ENCODE assay signal across 9 mouse cellular contexts in genomic region chr2:140427283-140427682, GRCm38 (mm10). TPM values are rescaled to one million over a fixed set of nuclear protein-coding genes. Genes with fewer than 3 reads are reported as not detected.
A peak's percentile ranks its signal among the peaks of the same experiment; 100 is the strongest.
DNase-seq lines count a peak whose midpoint lies in the region; ATAC-seq and TF ChIP-seq lines count a peak whose summit lies in the region.
"Had no signal": no experiment of that assay in that cellular context is flagged by ENCODE, and none has a peak within 500 bp of the region (broad histone marks: within the 10 kb centered on the region; RNA-seq: fewer than 3 reads in every experiment).

No protein-coding gene starts in this region.

- no peak overlapping the region for H3K27ac ChIP-seq in gastrocnemius, adult 2 months
- H3K27ac ChIP-seq in lung, postnatal 0 days (ENCODE audit: low read length) = no peak overlapping the region

- no peaks in the 10 kb centered on the region for H3K36me3 ChIP-seq in lung, postnatal 0 days (ENCODE audit: insufficient read depth, low read length)

- no peaks in the 10 kb centered on the region for H3K4me1 ChIP-seq in lung, postnatal 0 days (ENCODE audit: insufficient read depth, low read depth, low read length)

- no peak for DNase-seq in gastrocnemius, adult 2 months
- DNase-seq in gastrocnemius, postnatal 14 days = no peak
- peak; percentile 35 for DNase-seq in A20 (ENCODE audit: low read depth, low spot score)
- DNase-seq in c-Kit-negative CD71-positive TER-119-positive erythroid progenitor cells, embryonic 14.5 days (ENCODE audit: low read depth, low spot score) = peak; percentile 20
- peak; percentile 67 for DNase-seq in lung, postnatal 0 days (ENCODE audit: low spot score)
- DNase-seq in adrenal gland, postnatal 36 days = no peak
- no peak for DNase-seq in testis, postnatal 14 days (ENCODE audit: low spot score)

- H3K9ac ChIP-seq in lung, postnatal 0 days (replicated peaks; ENCODE audit: low read depth) = no peak overlapping the region

- WGBS in lung, postnatal 0 days = 13% methylated on average over 4 of the region's 4 CpGs

- intact Hi-C loops in gastrocnemius, adult 2 months (cut with DNase I) = loop anchor here (5.0 to 10.0 kb wide), 2 partner anchors 232 to 255 kb away; partner anchors contain the start of genes Esf1 and Ndufaf5
- intact Hi-C loops in gastrocnemius, postnatal 14 days (cut with DNase I; ENCODE audit: low total_unique reads) = no loop called here

- TF ChIP-seq CTCF in gastrocnemius, adult 2 months (IDR thresholded peaks at IDR 0.05) = peak; percentile 76
- peak; percentile 73 for TF ChIP-seq CTCF in lung, postnatal 0 days (IDR thresholded peaks at IDR 0.05)

- no peak for TF ChIP-seq EP300 in lung, postnatal 0 days (IDR thresholded peaks at IDR 0.05)

- H3K4me3 ChIP-seq in gastrocnemius, adult 2 months = no peak overlapping the region
- H3K4me3 ChIP-seq in lung, postnatal 0 days (ENCODE audit: low read depth, low read length) = no peak overlapping the region

- ATAC-seq in hematopoietic stem cell, adult 5-6 weeks (replicated peaks in 1 of 2; ENCODE audit: insufficient read depth in 1 of 2, low FRiP score in 2 of 2, low TSS enrichment in 1 of 2, low read depth in 1 of 2, poor library complexity in 2 of 2, severe bottlenecking in 2 of 2) = peak; percentile 84 to 87
- no peak for ATAC-seq in lung, postnatal 0 days

- H3K4me2 ChIP-seq in lung, postnatal 0 days (replicated peaks; ENCODE audit: low read depth, low read length) = no peak overlapping the region

- no peaks in the 10 kb centered on the region for H3K27me3 ChIP-seq in lung, postnatal 0 days (replicated peaks; ENCODE audit: insufficient read depth, low read length)

- no peaks in the 10 kb centered on the region for H3K9me3 ChIP-seq in lung, postnatal 0 days (ENCODE audit: low read length)

RNA-seq across cellular contexts. Expression of gene Macrod2, which starts 32.2 kb away (rescaled TPM):
- 10 to 100 TPM; 16.4 to 19.3 TPM for total RNA-seq in gastrocnemius, adult 2 months (2021)
- total RNA-seq in gastrocnemius, postnatal 14 days (2021) = 10 to 100 TPM; 12.2 to 15.3 TPM
- total RNA-seq in hematopoietic stem cell, adult 5-6 weeks (2017) = 7.4 and 7.7 TPM in 2 replicates
- 22.7 and 25.8 TPM in 2 replicates for polyA plus RNA-seq in lung, postnatal 0 days (2015; fragmentation: Nextera tagmentation; extraction: Ambion mirVana)
- 1 to 10 TPM; 5.3 to 8.6 TPM for total RNA-seq in adrenal gland, postnatal 36 days (2021)

RNA-seq across cellular contexts. Expression of gene Sel1l2, which starts 37.8 kb away (rescaled TPM):
- under 1 TPM in 1 of 2 experiments, not detected in 1; 0.14 TPM for total RNA-seq in gastrocnemius, adult 2 months (2021)
- under 1 TPM; 0.09 to 0.18 TPM for total RNA-seq in gastrocnemius, postnatal 14 days (2021)
- not detected in 2 replicates for total RNA-seq in hematopoietic stem cell, adult 5-6 weeks (2017)
- polyA plus RNA-seq in lung, postnatal 0 days (2015; fragmentation: Nextera tagmentation; extraction: Ambion mirVana) = not detected in 2 replicates
- total RNA-seq in adrenal gland, postnatal 36 days (2021) = not detected
- total RNA-seq: layer of hippocampus, postnatal 14 days had no signal

Comparison
In these comparisons a context has a peak if more than half of its experiments do, and no peak if none do; other contexts are left out.
1. DNase-seq: peak in A20 (single experiment), c-Kit-negative CD71-positive TER-119-positive erythroid progenitor cells, embryonic 14.5 days (single experiment) and lung, postnatal 0 days (single experiment); none in gastrocnemius, adult 2 months (single experiment), gastrocnemius, postnatal 14 days (single experiment), adrenal gland, postnatal 36 days (0 of 2) and testis, postnatal 14 days (single experiment).